Mouse (Mus musculus): ENCODE measurements around the gene Shoc2. TPM values are rescaled to one million over a fixed set of nuclear protein-coding genes. Genes with fewer than 3 reads are reported as not detected.

The Shoc2 gene
- polyA plus RNA-seq (2012; ENCODE audit: low replicate concordance), result 2.2 and 4.1 TPM in 2 replicates

DNA sequence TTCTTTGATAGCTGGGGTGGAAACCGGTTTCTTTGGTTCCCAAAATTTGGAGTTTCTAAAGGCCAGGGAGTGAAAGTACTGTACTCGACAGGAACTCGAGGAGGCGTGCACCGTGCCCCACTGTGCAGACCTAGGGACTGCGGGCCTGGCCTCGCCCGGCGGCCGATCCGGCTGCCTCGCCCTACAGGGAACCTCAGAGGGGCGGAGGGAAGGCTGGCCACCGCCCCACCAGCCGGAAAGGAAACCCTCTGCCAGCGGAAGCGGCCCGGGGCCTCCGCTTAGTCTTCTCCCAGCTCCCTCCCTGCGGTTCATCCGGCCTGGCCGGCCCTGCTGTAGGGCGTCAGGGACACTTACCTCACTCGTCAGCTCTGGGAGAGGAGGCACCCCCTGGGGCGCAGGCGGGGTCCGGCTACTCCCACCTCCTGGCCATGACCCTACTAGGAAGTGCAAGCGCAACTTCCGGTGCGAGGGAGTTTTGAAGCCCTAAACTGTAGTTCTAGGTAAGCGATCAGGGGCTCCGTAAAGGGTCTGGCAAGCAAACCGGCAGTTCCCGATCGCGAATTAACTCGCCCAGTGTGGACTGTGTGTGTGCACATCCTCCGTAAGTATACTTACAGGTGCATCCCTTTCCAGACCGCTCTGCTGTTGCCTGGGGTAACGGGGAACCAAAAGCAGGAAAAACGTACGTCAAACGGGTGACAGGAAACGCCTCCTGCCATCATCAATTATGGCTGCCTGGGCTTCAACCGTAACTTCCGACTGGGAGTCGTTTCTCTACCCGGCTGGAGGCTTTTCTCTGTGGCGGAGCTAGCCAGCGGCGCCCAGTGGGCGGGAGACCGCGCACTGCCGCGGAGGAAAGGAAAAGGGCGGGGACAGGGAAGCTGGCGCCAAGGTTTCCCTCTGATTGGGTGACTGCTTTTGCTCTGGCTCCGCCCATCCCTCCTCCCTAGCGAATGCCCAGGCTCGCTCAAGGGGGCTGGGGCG, at the start of gene Shoc2, which contains the start of gene Bbip1:
Gene Shoc2, plus strand, starts transcription at position 505 of the 984 bp plus-strand sequence.
Gene Bbip1, minus strand, starts transcription at position 826 of the 984 bp plus-strand sequence.

GRCm38 (mm10) chr19:54043851-54044250, 99.7 kb downstream of the Shoc2 start, which contains the start of gene Adra2a:
Gene Adra2a (plus strand): TSS chr19:54044151.

Other genes starting within 250 kb of the Shoc2 start
- 68.5 and 94.8 TPM in 2 replicates for gene Pdcd4, start 52.1 kb upstream of the Shoc2 start, polyA plus RNA-seq (2012; ENCODE audit: low replicate concordance)
- gene Bbip1, start 321 bp downstream of the Shoc2 start, polyA plus RNA-seq (2012; ENCODE audit: low replicate concordance), result 6.6 and 8.2 TPM in 2 replicates
- 0.05 and 0.06 TPM in 2 replicates for gene Adra2a, start 99.8 kb downstream of the Shoc2 start, polyA plus RNA-seq (2012; ENCODE audit: low replicate concordance)

Data from hematopoietic multipotent progenitor cell, adult 10-12 weeks (in vitro differentiated cells).